8 mouse cellular contexts compared by ENCODE assay signal in genomic region chr10:13968989-13969388, GRCm38 (mm10). TPM values are rescaled to one million over a fixed set of nuclear protein-coding genes. Genes with fewer than 3 reads are reported as not detected.
DNase-seq lines count a peak whose midpoint lies in the region.

No protein-coding gene starts in this region.

- DNase-seq in kidney, adult 11 months: peak; percentile 19
- no peak for DNase-seq in kidney, adult 18-20 months
- DNase-seq in MN1 (ENCODE audit: low spot score): peak; percentile 59
- DNase-seq in cerebellum, postnatal 36 days: peak; percentile 20 to 57
- DNase-seq in kidney, postnatal 10 days: peak; percentile 45
- DNase-seq in retina, adult 2 months (ENCODE audit: low read depth, low spot score): peak; percentile 15
- DNase-seq in adrenal gland, adult 8-10 months: no peak
- DNase-seq in spleen, postnatal 36 days (ENCODE audit: low spot score in 2 of 2): no peak

RNA-seq across cellular contexts. Expression of gene Hivep2, which starts 3.1 kb away (rescaled TPM):
- 10 to 100 TPM; 27.5 to 43.1 (median 38.7) TPM for total RNA-seq in adrenal gland, adult 8-10 months (2022)

Comparison
In these comparisons a context has a peak if more than half of its experiments do, and no peak if none do; other contexts are left out.
1. DNase-seq: peak in kidney, adult 11 months (single experiment), MN1 (single experiment), cerebellum, postnatal 36 days (2 of 2), kidney, postnatal 10 days (single experiment) and retina, adult 2 months (single experiment); none in kidney, adult 18-20 months (single experiment), adrenal gland, adult 8-10 months (single experiment) and spleen, postnatal 36 days (0 of 2).